18 mouse cellular contexts compared by ENCODE assay signal in the genomic region with DNA sequence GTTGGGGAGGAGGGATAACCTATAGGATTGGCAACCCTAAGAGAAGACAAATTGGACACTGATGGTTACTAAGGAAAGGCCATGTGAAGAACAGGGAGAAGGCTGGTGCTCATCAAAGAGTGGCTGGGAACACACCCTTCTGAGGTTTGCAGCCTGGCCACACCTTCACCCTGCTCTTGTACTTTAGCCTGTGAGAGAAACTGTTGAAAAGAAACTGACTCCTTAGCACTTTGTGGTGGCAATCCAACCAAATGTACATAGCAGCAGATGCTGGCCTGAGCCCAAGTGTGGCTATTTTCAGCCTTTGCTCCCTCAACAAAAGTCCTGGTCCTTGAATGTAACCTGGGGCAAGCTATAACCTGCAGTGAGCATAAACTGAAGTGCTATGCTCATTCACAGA.
DNase-seq lines count a peak whose midpoint lies in the region; ATAC-seq and TF ChIP-seq lines count a peak whose summit lies in the region.
"Had no signal": no experiment of that assay in that cellular context is flagged by ENCODE, and none has a peak within 500 bp of the region (broad histone marks: within the 10 kb centered on the region; RNA-seq: fewer than 3 reads in every experiment).

No protein-coding gene starts in this region.

- TF ChIP-seq CTCF in embryonic fibroblast, embryonic 13.5 days (IDR thresholded peaks at IDR 0.05; ENCODE audit: borderline replicate concordance, insufficient read depth, low read length), result no peak
- no peak for TF ChIP-seq CTCF in intestine, postnatal 0 days (IDR thresholded peaks at IDR 0.05; ENCODE audit: low read depth)

- DNase-seq in heart, adult 9 months (ENCODE audit: low spot score in 2 of 2), result no peak
- no peak for DNase-seq in embryonic facial prominence, embryonic 10.5 days (ENCODE audit: low spot score)
- DNase-seq in urinary bladder, postnatal 14 days (ENCODE audit: low spot score), result no peak
- DNase-seq: adrenal gland, postnatal 10 days; cerebellum, adult 11 months; cerebellum, adult 8-10 months; cerebellum, postnatal 14 days; embryo, embryonic 11 days; gastrocnemius, postnatal 10 days; heart, postnatal 14 days had no signal

- H3K4me3 ChIP-seq in heart, embryonic 16.5 days (ENCODE audit: low read length), result no peak overlapping the region
- H3K4me3 ChIP-seq in embryonic fibroblast, embryonic 13.5 days (ENCODE audit: insufficient read depth, low read length), result no peak overlapping the region
- H3K4me3 ChIP-seq in intestine, postnatal 0 days (ENCODE audit: low read depth, low read length), result no peak overlapping the region
- H3K4me3 ChIP-seq in stomach, embryonic 15.5 days (replicated peaks), result no peak overlapping the region
- no peak overlapping the region for H3K4me3 ChIP-seq in embryonic facial prominence, embryonic 10.5 days
- H3K4me3 ChIP-seq: embryonic facial prominence, embryonic 12.5 days; forebrain, embryonic 12.5 days had no signal

- no peaks in the 10 kb centered on the region for H3K27me3 ChIP-seq in heart, embryonic 16.5 days (ENCODE audit: control insufficient read depth, insufficient read depth, low read length)
- no peaks in the 10 kb centered on the region for H3K27me3 ChIP-seq in intestine, postnatal 0 days (replicated peaks; ENCODE audit: control insufficient read depth, insufficient read depth, low read length)
- no peaks in the 10 kb centered on the region for H3K27me3 ChIP-seq in stomach, embryonic 15.5 days (replicated peaks)
- no peaks in the 10 kb centered on the region for H3K27me3 ChIP-seq in embryonic facial prominence, embryonic 10.5 days (replicated peaks; ENCODE audit: low read depth, poor library complexity, severe bottlenecking)
- H3K27me3 ChIP-seq: embryonic facial prominence, embryonic 12.5 days; forebrain, embryonic 12.5 days had no signal

- 0 out of 2 replicates have a peak, but pooled peaks have one; percentile 23 for ATAC-seq in heart, embryonic 16.5 days (replicated peaks; ENCODE audit: extremely low read depth, insufficient read depth, low FRiP score)
- ATAC-seq in intestine, postnatal 0 days, result peak; percentile 57
- ATAC-seq in stomach, embryonic 15.5 days (ENCODE audit: insufficient read depth, low FRiP score, low read depth), result 0 out of 2 replicates have a peak, but pooled peaks have one; percentile 35
- ATAC-seq: forebrain, embryonic 16.5 days had no signal

- H3K27ac ChIP-seq in heart, embryonic 16.5 days (ENCODE audit: low read length), result no peak overlapping the region
- H3K27ac ChIP-seq in embryonic fibroblast, embryonic 13.5 days (ENCODE audit: insufficient read depth, low read length), result peak overlapping the region; percentile 3; the same call in 1 of the 2 replicates
- no peak overlapping the region for H3K27ac ChIP-seq in intestine, postnatal 0 days (ENCODE audit: low read depth, low read length)
- H3K27ac ChIP-seq in stomach, embryonic 15.5 days, result no peak overlapping the region
- no peak overlapping the region for H3K27ac ChIP-seq in embryonic facial prominence, embryonic 10.5 days (replicated peaks)
- H3K27ac ChIP-seq: embryonic facial prominence, embryonic 12.5 days; forebrain, embryonic 12.5 days; hindbrain, embryonic 14.5 days had no signal

- no peak overlapping the region for H3K4me2 ChIP-seq in heart, embryonic 16.5 days (ENCODE audit: low read depth, low read length)
- H3K4me2 ChIP-seq in intestine, postnatal 0 days (replicated peaks; ENCODE audit: low read depth), result no peak overlapping the region
- H3K4me2 ChIP-seq in stomach, embryonic 15.5 days, result no peak overlapping the region
- H3K4me2 ChIP-seq: embryonic facial prominence, embryonic 12.5 days; forebrain, embryonic 12.5 days; hindbrain, embryonic 14.5 days had no signal

- no peak for TF ChIP-seq POLR2A in embryonic fibroblast, embryonic 13.5 days (IDR thresholded peaks at IDR 0.05; ENCODE audit: low read depth, low read length)

- no peak overlapping the region for H3K9ac ChIP-seq in heart, embryonic 16.5 days (ENCODE audit: low read length)
- H3K9ac ChIP-seq in intestine, postnatal 0 days (ENCODE audit: low read depth, low read length), result no peak overlapping the region
- no peak overlapping the region for H3K9ac ChIP-seq in stomach, embryonic 15.5 days
- H3K9ac ChIP-seq: embryonic facial prominence, embryonic 12.5 days; forebrain, embryonic 12.5 days; hindbrain, embryonic 14.5 days had no signal

- no peaks in the 10 kb centered on the region for H3K36me3 ChIP-seq in heart, embryonic 16.5 days (ENCODE audit: control insufficient read depth, insufficient read depth)
- no peaks in the 10 kb centered on the region for H3K36me3 ChIP-seq in intestine, postnatal 0 days (ENCODE audit: control insufficient read depth, insufficient read depth)
- no peaks in the 10 kb centered on the region for H3K36me3 ChIP-seq in stomach, embryonic 15.5 days
- H3K36me3 ChIP-seq in embryonic facial prominence, embryonic 10.5 days (replicated peaks), result no peaks in the 10 kb centered on the region
- H3K36me3 ChIP-seq: embryonic facial prominence, embryonic 12.5 days; forebrain, embryonic 12.5 days had no signal

- H3K9me3 ChIP-seq in heart, embryonic 16.5 days (replicated peaks; ENCODE audit: control insufficient read depth, low read length), result no peaks in the 10 kb centered on the region
- H3K9me3 ChIP-seq in intestine, postnatal 0 days (ENCODE audit: control insufficient read depth), result no peaks in the 10 kb centered on the region
- no peaks in the 10 kb centered on the region for H3K9me3 ChIP-seq in stomach, embryonic 15.5 days
- no peaks in the 10 kb centered on the region for H3K9me3 ChIP-seq in embryonic facial prominence, embryonic 10.5 days
- H3K9me3 ChIP-seq: embryonic facial prominence, embryonic 12.5 days; forebrain, embryonic 12.5 days had no signal

- peaks cover 2% of the 10 kb centered on the region; the same call in 1 of the 2 replicates for H3K4me1 ChIP-seq in heart, embryonic 16.5 days (ENCODE audit: control insufficient read depth, insufficient read depth, low read length)
- peaks cover 12% of the 10 kb centered on the region for H3K4me1 ChIP-seq in embryonic fibroblast, embryonic 13.5 days (ENCODE audit: control insufficient read depth, insufficient read depth, low read length)
- no peaks in the 10 kb centered on the region for H3K4me1 ChIP-seq in intestine, postnatal 0 days (replicated peaks; ENCODE audit: control insufficient read depth, insufficient read depth, low read length)
- H3K4me1 ChIP-seq in stomach, embryonic 15.5 days, result no peaks in the 10 kb centered on the region
- H3K4me1 ChIP-seq in embryonic facial prominence, embryonic 10.5 days, result peaks cover 17% of the 10 kb centered on the region
- H3K4me1 ChIP-seq: forebrain, embryonic 12.5 days had no signal
